Mouse (Mus musculus): ENCODE data around the gene Mpp1. TPM values are rescaled to one million over a fixed set of nuclear protein-coding genes. Genes with fewer than 3 reads are reported as not detected.

The Mpp1 gene
- polyA plus RNA-seq, 1 experiment from 2014 or later, result 37.8 TPM

- H3K9me3 ChIP-seq (replicated peaks), result no peaks in the 10 kb centered on the region
These were observed 2.4 kb downstream of the Mpp1 start for GRCm38 (mm10) chrX:75128333-75128980.

DNA sequence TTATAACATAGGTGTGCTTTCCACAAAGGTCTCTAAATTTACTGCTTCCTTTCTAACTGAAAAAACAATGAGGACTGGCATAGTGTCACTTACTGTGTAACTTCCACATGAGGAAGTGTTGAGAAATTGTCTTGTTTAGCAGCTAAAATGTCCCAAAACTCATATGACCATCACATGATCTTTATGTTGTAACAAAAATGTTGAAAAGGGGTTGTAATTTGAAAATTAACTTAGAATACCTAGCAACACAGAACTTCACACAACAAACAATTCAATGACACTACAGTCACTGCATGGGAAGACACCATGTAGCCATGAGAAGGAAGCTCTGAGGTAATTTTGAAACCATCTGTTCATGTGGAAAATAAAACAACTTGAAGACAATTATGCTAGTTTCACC, 3.9 kb downstream of the Mpp1 start:
- H3K27ac ChIP-seq, result no peak overlapping the region
- H3K27me3 ChIP-seq, result no peaks in the 10 kb centered on the region
- H3K36me3 ChIP-seq, result no peaks in the 10 kb centered on the region
- no peak overlapping the region for H3K4me3 ChIP-seq
- no peaks in the 10 kb centered on the region for H3K4me1 ChIP-seq (replicated peaks)
- no peaks in the 10 kb centered on the region for H3K9me3 ChIP-seq (replicated peaks)
- no peak overlapping the region for H3K4me2 ChIP-seq
- no peak overlapping the region for H3K9ac ChIP-seq
- no peak for ATAC-seq (replicated peaks; ENCODE audit: insufficient number of reproducible peaks, insufficient read depth, low FRiP score, low read depth)

More at GRCm38 (mm10) chrX:75128333-75128980, 2.4 kb downstream of the Mpp1 start:
- Histone ChIP-seq H3K27ac (no peak overlapping the region), H3K4me1 (replicated peaks) (no peaks in the 10 kb centered on the region), H3K27me3 (no peaks in the 10 kb centered on the region), H3K9ac (no peak overlapping the region), H3K36me3 (no peaks in the 10 kb centered on the region), H3K4me3 (no peak overlapping the region), H3K4me2 (no peak overlapping the region)
- 0 out of 2 replicates have a peak, but pooled peaks have one; percentile 52 for ATAC-seq (replicated peaks; ENCODE audit: insufficient number of reproducible peaks, insufficient read depth, low FRiP score, low read depth)

- Histone ChIP-seq H3K4me2 (no peak overlapping the region), H3K36me3 (no peaks in the 10 kb centered on the region), H3K4me1 (replicated peaks) (no peaks in the 10 kb centered on the region), H3K9ac (no peak overlapping the region), H3K9me3 (replicated peaks) (no peaks in the 10 kb centered on the region), H3K4me3 (no peak overlapping the region), H3K27ac (no peak overlapping the region), H3K27me3 (no peaks in the 10 kb centered on the region)
- no peak for ATAC-seq (replicated peaks; ENCODE audit: insufficient number of reproducible peaks, insufficient read depth, low FRiP score, low read depth)
- WGBS, result 63% methylated on average over 3 of the region's 3 CpGs
These were observed 5.2 kb downstream of the Mpp1 start for GRCm38 (mm10) chrX:75125606-75126005.

DNA sequence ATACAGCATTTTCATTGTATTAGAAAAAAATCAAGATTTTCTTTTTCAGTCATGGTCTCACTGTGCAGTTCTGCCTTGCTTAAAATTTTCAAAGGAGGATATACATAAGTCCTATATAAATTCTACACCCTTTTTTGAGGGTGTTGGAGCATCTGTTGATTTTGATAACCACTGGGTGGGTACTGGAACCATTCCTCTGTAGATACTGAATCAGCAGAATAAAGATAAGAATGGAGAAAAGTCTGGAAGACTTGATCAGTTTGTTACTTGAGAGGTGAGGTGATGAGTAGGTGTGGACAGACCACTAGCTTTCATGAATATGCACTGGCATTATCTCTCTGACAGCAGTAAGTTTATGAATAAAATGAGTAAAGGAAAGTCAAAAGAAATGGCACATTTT, 15.3 kb downstream of the Mpp1 start:
- Histone ChIP-seq H3K36me3 (peaks cover 5% of the 10 kb centered on the region), H3K4me2 (no peak overlapping the region), H3K9ac (no peak overlapping the region), H3K27me3 (no peaks in the 10 kb centered on the region), H3K4me3 (no peak overlapping the region), H3K4me1 (replicated peaks) (no peaks in the 10 kb centered on the region), H3K27ac (no peak overlapping the region), H3K9me3 (replicated peaks) (no peaks in the 10 kb centered on the region)
- ATAC-seq (replicated peaks; ENCODE audit: insufficient number of reproducible peaks, insufficient read depth, low FRiP score, low read depth), result no peak

DNA sequence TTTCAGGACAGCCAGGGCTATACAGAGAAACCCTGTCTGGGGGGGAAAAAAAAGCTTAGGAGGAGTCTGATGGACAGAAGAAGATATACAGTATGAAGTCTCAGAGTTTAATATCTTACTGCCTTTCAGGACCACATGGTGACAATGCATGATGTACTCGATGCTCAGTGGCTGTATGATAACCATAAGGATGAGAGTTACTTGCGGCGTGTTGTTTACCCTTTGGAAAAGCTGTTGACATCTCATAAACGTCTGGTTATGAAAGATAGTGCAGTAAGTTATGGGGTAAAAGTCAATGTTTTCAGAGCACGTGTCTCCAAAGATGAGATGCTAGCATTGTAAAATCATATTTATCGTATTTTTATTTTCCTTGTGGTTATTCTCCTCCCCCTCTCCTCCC, 28.5 kb downstream of the Mpp1 start:
- no peak overlapping the region for H3K9ac ChIP-seq
- peaks cover 27% of the 10 kb centered on the region for H3K36me3 ChIP-seq
- H3K4me3 ChIP-seq, result no peak overlapping the region
- no peak overlapping the region for H3K4me2 ChIP-seq
- no peaks in the 10 kb centered on the region for H3K4me1 ChIP-seq (replicated peaks)
- 81% methylated on average over 6 of the region's 6 CpGs for WGBS
- ATAC-seq (replicated peaks; ENCODE audit: insufficient number of reproducible peaks, insufficient read depth, low FRiP score, low read depth), result no peak
- H3K9me3 ChIP-seq (replicated peaks), result no peaks in the 10 kb centered on the region
- no peaks in the 10 kb centered on the region for H3K27me3 ChIP-seq
- no peak overlapping the region for H3K27ac ChIP-seq

DNA sequence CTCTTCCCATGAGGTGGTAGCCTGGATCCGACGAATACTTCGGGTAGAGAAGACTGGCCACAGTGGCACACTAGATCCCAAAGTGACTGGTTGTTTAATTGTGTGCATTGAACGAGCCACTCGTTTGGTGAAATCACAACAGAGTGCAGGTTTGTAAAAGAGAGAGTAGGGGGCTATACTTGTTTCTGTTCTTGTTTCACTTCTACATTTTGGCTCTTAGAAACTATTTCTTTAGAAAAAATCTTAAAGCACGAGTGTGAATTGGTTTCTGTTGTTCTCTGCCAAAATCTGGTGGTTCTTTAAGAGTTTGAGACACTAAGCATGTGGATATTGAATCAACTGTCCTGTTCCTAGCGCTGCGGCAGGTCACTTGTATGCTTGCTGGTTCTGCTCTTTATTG, 32.0 kb downstream of the Mpp1 start:
- ATAC-seq (replicated peaks; ENCODE audit: insufficient number of reproducible peaks, insufficient read depth, low FRiP score, low read depth), result no peak
- 83% methylated on average over 8 of the region's 8 CpGs for WGBS
- H3K9me3 ChIP-seq (replicated peaks), result no peaks in the 10 kb centered on the region

GRCm38 (mm10) chrX:75096163-75096770, 34.5 kb downstream of the Mpp1 start:
- Histone ChIP-seq H3K9ac (peak overlapping the region; percentile 51), H3K4me2 (peak overlapping the region; percentile 73), H3K4me1 (replicated peaks) (no peaks in the 10 kb centered on the region), H3K27me3 (no peaks in the 10 kb centered on the region), H3K36me3 (peaks cover 5% of the 10 kb centered on the region; the same call in 1 of the 2 replicates), H3K9me3 (replicated peaks) (no peaks in the 10 kb centered on the region), H3K27ac (peak overlapping the region; percentile 78), H3K4me3 (peak overlapping the region; percentile 64)
- WGBS, result 15% methylated on average over 23 of the region's 23 CpGs
- no peak for ATAC-seq (replicated peaks; ENCODE audit: insufficient number of reproducible peaks, insufficient read depth, low FRiP score, low read depth)

More for the DNA sequence above, 32.0 kb downstream of the Mpp1 start:
- Histone ChIP-seq H3K4me1 (replicated peaks) (no peaks in the 10 kb centered on the region), H3K36me3 (peaks cover 8% of the 10 kb centered on the region; the same call in 1 of the 2 replicates), H3K27ac (no peak overlapping the region), H3K9ac (no peak overlapping the region), H3K4me2 (no peak overlapping the region), H3K27me3 (no peaks in the 10 kb centered on the region), H3K4me3 (no peak overlapping the region)

- no peaks in the 10 kb centered on the region; the same call in 1 of the 2 replicates for H3K36me3 ChIP-seq
- H3K9me3 ChIP-seq (replicated peaks), result no peaks in the 10 kb centered on the region
- ATAC-seq (replicated peaks; ENCODE audit: insufficient number of reproducible peaks, insufficient read depth, low FRiP score, low read depth), result peak; percentile 99
- peak within 1 kb of the TSS; percentile 51 for H3K9ac ChIP-seq
- no peaks in the 10 kb centered on the region for H3K4me1 ChIP-seq (replicated peaks)
- peak within 1 kb of the TSS; percentile 73 for H3K4me2 ChIP-seq
- WGBS, result 10% methylated on average over 29 of the region's 29 CpGs
- H3K27ac ChIP-seq, result peak within 1 kb of the TSS; percentile 78
- no peaks in the 10 kb centered on the region for H3K27me3 ChIP-seq
- peak within 1 kb of the TSS; percentile 64 for H3K4me3 ChIP-seq
These were observed 35.2 kb downstream of the Mpp1 start, which contains the start of gene Dkc1 for GRCm38 (mm10) chrX:75095369-75096162. Dkc1 (plus strand) TSS chrX:75095854.

DNA sequence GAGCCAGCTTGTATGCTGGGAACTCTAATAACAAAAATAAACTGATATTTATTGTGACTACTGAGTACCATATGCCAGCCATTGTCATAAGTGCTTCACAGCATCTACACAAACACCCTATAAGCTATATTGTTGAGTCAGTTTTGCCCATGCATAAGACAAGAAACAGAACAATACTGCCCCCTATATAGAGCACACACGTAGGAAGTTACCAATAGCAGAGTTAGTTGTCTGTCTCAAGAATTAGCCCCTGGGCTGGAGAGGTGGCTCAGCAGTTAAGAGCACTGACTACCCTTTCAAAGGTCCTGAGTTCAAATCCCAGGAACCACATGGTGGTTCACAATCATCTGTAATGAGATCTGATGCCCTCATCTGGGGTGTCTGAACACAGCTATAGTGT, 45.2 kb downstream of the Mpp1 start:
- no peaks in the 10 kb centered on the region for H3K9me3 ChIP-seq (replicated peaks)
- H3K4me2 ChIP-seq, result no peak overlapping the region
- H3K36me3 ChIP-seq, result no peaks in the 10 kb centered on the region
- H3K27ac ChIP-seq, result no peak overlapping the region
- ATAC-seq (replicated peaks; ENCODE audit: insufficient number of reproducible peaks, insufficient read depth, low FRiP score, low read depth), result no peak
- H3K9ac ChIP-seq, result no peak overlapping the region
- no peak overlapping the region for H3K4me3 ChIP-seq
- H3K27me3 ChIP-seq, result no peaks in the 10 kb centered on the region
- no peaks in the 10 kb centered on the region for H3K4me1 ChIP-seq (replicated peaks)
- 13% methylated on average over 1 of the region's 1 CpGs for WGBS

GRCm38 (mm10) chrX:75084774-75085508, 45.9 kb downstream of the Mpp1 start, which contains the start of gene Gab3:
Gab3 (minus strand) TSS chrX:75085458.
- ATAC-seq (replicated peaks; ENCODE audit: insufficient number of reproducible peaks, insufficient read depth, low FRiP score, low read depth), result peak; percentile 84
- 14% methylated on average over 9 of the region's 17 CpGs for WGBS
- no peaks in the 10 kb centered on the region for H3K9me3 ChIP-seq (replicated peaks)
- peak within 1 kb of the TSS; percentile 63 for H3K4me2 ChIP-seq
- H3K9ac ChIP-seq, result peak within 1 kb of the TSS; percentile 50
- no peaks in the 10 kb centered on the region for H3K36me3 ChIP-seq
- H3K4me3 ChIP-seq, result peak within 1 kb of the TSS; percentile 61
- peak within 1 kb of the TSS; percentile 51 for H3K27ac ChIP-seq
- no peaks in the 10 kb centered on the region for H3K4me1 ChIP-seq (replicated peaks)
- H3K27me3 ChIP-seq, result no peaks in the 10 kb centered on the region

Measured in heart, embryonic 15.5 days (tissue).